Mouse (Mus musculus) cortical plate, adult 2 months (tissue): ENCODE data around the gene Zzef1.

ENCODE experiments used
- CTCF ChIP-seq: fragments of 200-500 bp; IDR thresholded peaks from 2 replicates; pipeline ENCODE4 v1.5.1; 2011; ENCODE audit warnings: mild to moderate bottlenecking, control low read depth, low read length; ENCODE audit not compliant: insufficient read depth; ENCODE audit errors: extremely low read depth
- POLR2A ChIP-seq: fragments of 200-500 bp; IDR thresholded peaks from 2 replicates; pipeline ENCODE4 v1.6.1; 2011; ENCODE audit warnings: mild to moderate bottlenecking, low read length, control low read depth; ENCODE audit not compliant: insufficient read depth; ENCODE audit errors: extremely low read depth

DNA sequence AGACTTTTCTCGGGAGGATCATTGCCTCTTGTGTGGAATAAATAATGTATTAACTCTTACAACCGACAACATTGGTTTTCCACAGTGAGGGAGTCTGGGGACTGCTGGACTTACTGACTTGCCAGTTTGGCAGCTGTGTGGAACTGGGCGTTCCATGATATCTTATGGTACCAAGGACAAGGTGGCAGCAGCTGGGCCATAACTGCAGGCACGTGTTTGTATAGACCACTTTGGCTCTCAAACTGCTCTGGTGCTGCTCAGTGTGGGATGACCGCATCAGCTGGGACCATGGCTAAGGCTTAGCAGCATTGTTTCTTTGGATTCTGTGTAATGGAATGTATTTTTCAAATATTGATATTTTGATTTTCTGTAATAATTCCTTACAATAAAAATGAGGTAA, 25.2 kb upstream of the Zzef1 start:
- no peak for TF ChIP-seq CTCF
- TF ChIP-seq POLR2A = no peak
